ENCODE assay signal across 9 mouse cellular contexts in genomic region chr2:79149012-79149698, GRCm38 (mm10).
DNase-seq lines count a peak whose midpoint lies in the region; ATAC-seq and TF ChIP-seq lines count a peak whose summit lies in the region.
"Had no signal": no experiment of that assay in that cellular context is flagged by ENCODE, and none has a peak within 500 bp of the region (broad histone marks: within the 10 kb centered on the region; RNA-seq: fewer than 3 reads in every experiment).

No protein-coding gene starts in this region.

- no peak overlapping the region for H3K4me2 ChIP-seq in intestine, embryonic 14.5 days (ENCODE audit: low read length)
- no peak overlapping the region for H3K4me2 ChIP-seq in intestine, postnatal 0 days (replicated peaks; ENCODE audit: low read depth)
- peak overlapping the region; percentile 23; the same call in 1 of the 2 replicates for H3K4me2 ChIP-seq in lung, embryonic 14.5 days
- H3K4me2 ChIP-seq: hindbrain, embryonic 15.5 days had no signal

- no peak for TF ChIP-seq CTCF in intestine, postnatal 0 days (IDR thresholded peaks at IDR 0.05; ENCODE audit: low read depth)
- TF ChIP-seq CTCF in lung, embryonic 14.5 days (IDR thresholded peaks at IDR 0.05; ENCODE audit: low read depth) = no peak

- WGBS in intestine, embryonic 14.5 days = 51% methylated on average over 3 of the region's 3 CpGs
- WGBS in intestine, postnatal 0 days = 63% methylated on average over 3 of the region's 3 CpGs
- 27% methylated on average over 3 of the region's 3 CpGs for WGBS in lung, embryonic 14.5 days

- peaks cover 10% of the 10 kb centered on the region; the same call in 1 of the 2 replicates for H3K4me1 ChIP-seq in intestine, embryonic 14.5 days (replicated peaks; ENCODE audit: control insufficient read depth, insufficient read depth, low read length)
- no peaks in the 10 kb centered on the region for H3K4me1 ChIP-seq in intestine, postnatal 0 days (replicated peaks; ENCODE audit: control insufficient read depth, insufficient read depth, low read length)
- peaks cover 9% of the 10 kb centered on the region for H3K4me1 ChIP-seq in lung, embryonic 14.5 days (ENCODE audit: insufficient read depth)
- H3K4me1 ChIP-seq: hindbrain, embryonic 15.5 days had no signal

- peak overlapping the region; percentile 55 for H3K27ac ChIP-seq in intestine, embryonic 14.5 days (ENCODE audit: low read depth)
- no peak overlapping the region for H3K27ac ChIP-seq in intestine, postnatal 0 days (ENCODE audit: low read depth, low read length)
- peak overlapping the region; percentile 30; the same call in 1 of the 2 replicates for H3K27ac ChIP-seq in lung, embryonic 14.5 days (ENCODE audit: low read depth)
- H3K27ac ChIP-seq: hindbrain, embryonic 15.5 days had no signal

- no peaks in the 10 kb centered on the region for H3K9me3 ChIP-seq in intestine, embryonic 14.5 days (ENCODE audit: control insufficient read depth, low read length)
- H3K9me3 ChIP-seq in intestine, postnatal 0 days (ENCODE audit: control insufficient read depth) = no peaks in the 10 kb centered on the region
- H3K9me3 ChIP-seq in lung, embryonic 14.5 days (ENCODE audit: low read depth, low read length) = no peaks in the 10 kb centered on the region
- H3K9me3 ChIP-seq: hindbrain, embryonic 15.5 days had no signal

- H3K9ac ChIP-seq in intestine, embryonic 14.5 days (ENCODE audit: low read length) = no peak overlapping the region
- H3K9ac ChIP-seq in intestine, postnatal 0 days (ENCODE audit: low read depth, low read length) = no peak overlapping the region
- H3K9ac ChIP-seq in lung, embryonic 14.5 days = no peak overlapping the region
- H3K9ac ChIP-seq: hindbrain, embryonic 15.5 days had no signal

- ATAC-seq in intestine, embryonic 14.5 days (replicated peaks; ENCODE audit: low FRiP score, low TSS enrichment, low read depth) = no peak
- ATAC-seq in intestine, postnatal 0 days = no peak
- peak; percentile 77 for ATAC-seq in lung, embryonic 14.5 days (ENCODE audit: insufficient read depth)

- no peaks in the 10 kb centered on the region for H3K36me3 ChIP-seq in intestine, embryonic 14.5 days (ENCODE audit: control insufficient read depth, insufficient read depth, low read length)
- no peaks in the 10 kb centered on the region for H3K36me3 ChIP-seq in intestine, postnatal 0 days (ENCODE audit: control insufficient read depth, insufficient read depth)
- H3K36me3 ChIP-seq in lung, embryonic 14.5 days (ENCODE audit: insufficient read depth) = no peaks in the 10 kb centered on the region
- H3K36me3 ChIP-seq: hindbrain, embryonic 15.5 days had no signal

- no peak for DNase-seq in intestine, embryonic 14.5 days (ENCODE audit: low spot score)
- DNase-seq in Muller cell, postnatal 12 days (ENCODE audit: inconsistent ontology term) = peak; percentile 59
- DNase-seq in cerebellum, postnatal 25 days = peak; percentile 18 to 54
- peak; percentile 80 for DNase-seq in lung, embryonic 14.5 days
- DNase-seq in thymus, postnatal 10 days (ENCODE audit: low spot score in 2 of 2) = no peak
- no peak for DNase-seq in embryo, embryonic 11 days
- DNase-seq in MN1 (ENCODE audit: low spot score) = no peak

- no peak overlapping the region for H3K4me3 ChIP-seq in intestine, embryonic 14.5 days (ENCODE audit: low read depth, low read length)
- H3K4me3 ChIP-seq in intestine, postnatal 0 days (ENCODE audit: low read depth, low read length) = no peak overlapping the region
- no peak overlapping the region for H3K4me3 ChIP-seq in lung, embryonic 14.5 days (ENCODE audit: low read depth, low read length)
- H3K4me3 ChIP-seq: hindbrain, embryonic 15.5 days had no signal

- H3K27me3 ChIP-seq in intestine, embryonic 14.5 days (replicated peaks; ENCODE audit: control insufficient read depth, insufficient read depth, low read length) = no peaks in the 10 kb centered on the region
- no peaks in the 10 kb centered on the region for H3K27me3 ChIP-seq in intestine, postnatal 0 days (replicated peaks; ENCODE audit: control insufficient read depth, insufficient read depth, low read length)
- no peaks in the 10 kb centered on the region for H3K27me3 ChIP-seq in lung, embryonic 14.5 days (ENCODE audit: insufficient read depth, low read length)
- H3K27me3 ChIP-seq: hindbrain, embryonic 15.5 days had no signal

Comparison
In these comparisons a context has a peak if more than half of its experiments do, and no peak if none do; other contexts are left out.
1. DNase-seq: peak in Muller cell, postnatal 12 days (single experiment), cerebellum, postnatal 25 days (2 of 2) and lung, embryonic 14.5 days (single experiment); none in intestine, embryonic 14.5 days (single experiment), thymus, postnatal 10 days (0 of 2), embryo, embryonic 11 days (single experiment) and MN1 (single experiment).